21 mouse cellular contexts compared by ENCODE assay signal in the genomic region with DNA sequence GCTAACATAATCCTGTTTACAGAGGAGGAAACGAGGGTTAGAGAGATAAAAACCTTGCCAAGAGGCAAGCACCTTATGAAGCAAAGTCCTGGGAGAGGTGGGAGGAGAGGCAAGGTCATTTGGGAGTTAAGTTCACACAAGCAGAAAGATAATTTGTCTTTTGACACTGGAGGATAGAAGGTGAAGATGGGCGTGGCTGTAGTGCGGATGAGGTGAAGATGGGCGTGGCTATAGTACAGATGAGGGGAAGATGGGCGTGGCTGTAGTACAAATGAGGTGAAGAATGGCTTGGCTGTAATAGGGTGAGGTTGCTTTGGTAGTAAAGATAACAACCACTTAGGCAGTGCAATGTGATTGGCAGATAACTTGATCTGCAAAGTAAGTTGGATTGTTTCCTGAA. TPM values are rescaled to one million over a fixed set of nuclear protein-coding genes. Genes with fewer than 3 reads are reported as not detected.
DNase-seq lines count a peak whose midpoint lies in the region; ATAC-seq and TF ChIP-seq lines count a peak whose summit lies in the region.
"Had no signal": no experiment of that assay in that cellular context is flagged by ENCODE, and none has a peak within 500 bp of the region (broad histone marks: within the 10 kb centered on the region; RNA-seq: fewer than 3 reads in every experiment).

No protein-coding gene starts in this region.

- no peak for ATAC-seq in forebrain, embryonic 11.5 days (replicated peaks; ENCODE audit: low FRiP score)
- ATAC-seq in forebrain, embryonic 16.5 days, result no peak
- peak; percentile 67 for ATAC-seq in G1E (ENCODE audit: extremely low read depth, insufficient number of reproducible peaks, low FRiP score, poor library complexity, severe bottlenecking)
- peak; percentile 51; the same call in 1 of the 2 replicates for ATAC-seq in liver, embryonic 15.5 days (ENCODE audit: insufficient read depth)
- ATAC-seq in lung, postnatal 0 days, result no peak

- H3K36me3 ChIP-seq in forebrain, embryonic 11.5 days (ENCODE audit: control insufficient read depth, insufficient read depth, low read length), result peaks cover 5% of the 10 kb centered on the region; the same call in 1 of the 2 replicates
- H3K36me3 ChIP-seq in forebrain, embryonic 16.5 days (ENCODE audit: control insufficient read depth, insufficient read depth), result peaks cover 13% of the 10 kb centered on the region
- peaks cover 87% of the 10 kb centered on the region for H3K36me3 ChIP-seq in G1E (replicated peaks)
- peaks cover 55% of the 10 kb centered on the region for H3K36me3 ChIP-seq in liver, embryonic 15.5 days (replicated peaks)
- peaks cover 29% of the 10 kb centered on the region; the same call in 1 of the 2 replicates for H3K36me3 ChIP-seq in lung, postnatal 0 days (ENCODE audit: insufficient read depth, low read length)

- H3K4me2 ChIP-seq in forebrain, embryonic 11.5 days (ENCODE audit: low read depth, low read length, severe bottlenecking), result no peak overlapping the region
- H3K4me2 ChIP-seq in forebrain, embryonic 16.5 days (ENCODE audit: low read length), result no peak overlapping the region
- H3K4me2 ChIP-seq in liver, embryonic 15.5 days, result no peak overlapping the region
- no peak overlapping the region for H3K4me2 ChIP-seq in lung, postnatal 0 days (replicated peaks; ENCODE audit: low read depth, low read length)
- H3K4me2 ChIP-seq: embryonic facial prominence, embryonic 15.5 days; heart, embryonic 11.5 days; hindbrain, embryonic 12.5 days; limb, embryonic 13.5 days had no signal

- no peaks in the 10 kb centered on the region for H3K27me3 ChIP-seq in forebrain, embryonic 11.5 days (ENCODE audit: control insufficient read depth, insufficient read depth, low read length)
- no peaks in the 10 kb centered on the region for H3K27me3 ChIP-seq in forebrain, embryonic 16.5 days (replicated peaks; ENCODE audit: control insufficient read depth, insufficient read depth, low read length)
- no peaks in the 10 kb centered on the region for H3K27me3 ChIP-seq in G1E (ENCODE audit: insufficient read depth, low read length)
- H3K27me3 ChIP-seq in liver, embryonic 15.5 days, result no peaks in the 10 kb centered on the region
- no peaks in the 10 kb centered on the region for H3K27me3 ChIP-seq in lung, postnatal 0 days (replicated peaks; ENCODE audit: insufficient read depth, low read length)
- H3K27me3 ChIP-seq: embryonic facial prominence, embryonic 15.5 days; hindbrain, embryonic 12.5 days; limb, embryonic 13.5 days had no signal

- WGBS in forebrain, embryonic 11.5 days, result 89% methylated on average over 5 of the region's 5 CpGs
- 85% methylated on average over 5 of the region's 5 CpGs for WGBS in forebrain, embryonic 16.5 days
- 32% methylated on average over 5 of the region's 5 CpGs for WGBS in liver, embryonic 15.5 days (ENCODE audit: insufficient replicate concordance)
- 66% methylated on average over 5 of the region's 5 CpGs for WGBS in lung, postnatal 0 days

- H3K9ac ChIP-seq in forebrain, embryonic 11.5 days (ENCODE audit: low read length), result no peak overlapping the region
- no peak overlapping the region for H3K9ac ChIP-seq in forebrain, embryonic 16.5 days (replicated peaks; ENCODE audit: low read depth, low read length)
- no peak overlapping the region for H3K9ac ChIP-seq in liver, embryonic 15.5 days
- no peak overlapping the region for H3K9ac ChIP-seq in lung, postnatal 0 days (replicated peaks; ENCODE audit: low read depth)
- H3K9ac ChIP-seq: embryonic facial prominence, embryonic 15.5 days; hindbrain, embryonic 12.5 days; limb, embryonic 13.5 days had no signal

- no peak for TF ChIP-seq EP300 in lung, postnatal 0 days (IDR thresholded peaks at IDR 0.05)

- peak; percentile 9 for DNase-seq in forebrain, embryonic 11.5 days (ENCODE audit: low spot score)
- DNase-seq in G1E (ENCODE audit: low spot score), result no peak
- DNase-seq in induced T-regulatory cell, adult 2 months (ENCODE audit: low read depth), result peak; percentile 25
- DNase-seq in lung, postnatal 0 days (ENCODE audit: low spot score), result no peak
- no peak for DNase-seq in cerebellum, adult 11 months
- DNase-seq in lung, postnatal 4 days, result no peak
- DNase-seq: cerebellum, postnatal 25 days; gastrocnemius, postnatal 36 days; heart, postnatal 14 days; kidney, adult 11 months; midbrain, embryonic 14.5 days; spleen, adult 18-20 months; thymus, adult 2 months had no signal

- no peak overlapping the region for H3K4me3 ChIP-seq in forebrain, embryonic 11.5 days (ENCODE audit: low read depth, low read length)
- no peak overlapping the region for H3K4me3 ChIP-seq in forebrain, embryonic 16.5 days (replicated peaks; ENCODE audit: low read length)
- no peak overlapping the region for H3K4me3 ChIP-seq in G1E (ENCODE audit: low read depth, low read length)
- H3K4me3 ChIP-seq in liver, embryonic 15.5 days (replicated peaks), result no peak overlapping the region
- no peak overlapping the region for H3K4me3 ChIP-seq in lung, postnatal 0 days (ENCODE audit: low read depth, low read length)
- H3K4me3 ChIP-seq: embryonic facial prominence, embryonic 15.5 days; forebrain, embryonic 10.5 days; hindbrain, embryonic 12.5 days; limb, embryonic 13.5 days; myocyte had no signal

- no peak for TF ChIP-seq CTCF in G1E (IDR thresholded peaks at IDR 0.05; ENCODE audit: low read depth, low read length)
- TF ChIP-seq CTCF in lung, postnatal 0 days (IDR thresholded peaks at IDR 0.05), result no peak

- H3K9me3 ChIP-seq in forebrain, embryonic 11.5 days (ENCODE audit: control insufficient read depth, low read length), result no peaks in the 10 kb centered on the region
- H3K9me3 ChIP-seq in forebrain, embryonic 16.5 days (ENCODE audit: control insufficient read depth, low read length), result no peaks in the 10 kb centered on the region
- peaks cover 29% of the 10 kb centered on the region for H3K9me3 ChIP-seq in G1E (replicated peaks)
- H3K9me3 ChIP-seq in liver, embryonic 15.5 days (replicated peaks), result no peaks in the 10 kb centered on the region
- H3K9me3 ChIP-seq in lung, postnatal 0 days (ENCODE audit: low read length), result no peaks in the 10 kb centered on the region
- H3K9me3 ChIP-seq: embryonic facial prominence, embryonic 15.5 days; forebrain, embryonic 10.5 days; hindbrain, embryonic 12.5 days; limb, embryonic 13.5 days had no signal

- H3K4me1 ChIP-seq in forebrain, embryonic 11.5 days (replicated peaks; ENCODE audit: control insufficient read depth, insufficient read depth, low read length), result no peaks in the 10 kb centered on the region
- no peaks in the 10 kb centered on the region for H3K4me1 ChIP-seq in forebrain, embryonic 16.5 days (replicated peaks; ENCODE audit: control insufficient read depth, insufficient read depth, low read length)
- peaks cover 10% of the 10 kb centered on the region for H3K4me1 ChIP-seq in G1E (ENCODE audit: insufficient read depth, low read depth, low read length)
- peaks cover 8% of the 10 kb centered on the region; the same call in 1 of the 2 replicates for H3K4me1 ChIP-seq in liver, embryonic 15.5 days (replicated peaks)
- no peaks in the 10 kb centered on the region for H3K4me1 ChIP-seq in lung, postnatal 0 days (ENCODE audit: insufficient read depth, low read depth, low read length)
- H3K4me1 ChIP-seq: hindbrain, embryonic 12.5 days had no signal

- H3K27ac ChIP-seq in forebrain, embryonic 11.5 days (ENCODE audit: low read depth, low read length), result no peak overlapping the region
- no peak overlapping the region for H3K27ac ChIP-seq in forebrain, embryonic 16.5 days (ENCODE audit: low read length)
- no peak overlapping the region for H3K27ac ChIP-seq in liver, embryonic 15.5 days (replicated peaks)
- no peak overlapping the region for H3K27ac ChIP-seq in lung, postnatal 0 days (ENCODE audit: low read length)
- H3K27ac ChIP-seq: embryonic facial prominence, embryonic 15.5 days; forebrain, embryonic 10.5 days; hindbrain, embryonic 12.5 days; limb, embryonic 13.5 days had no signal

RNA-seq across cellular contexts. Expression of a gene that starts 18.5 kb away (rescaled TPM):
- 126 and 130 TPM in 2 replicates for polyA plus RNA-seq in forebrain, embryonic 11.5 days (2014; fragmentation: Nextera tagmentation; extraction: Ambion mirVana)
- polyA plus RNA-seq in forebrain, embryonic 16.5 days (2015; fragmentation: Nextera tagmentation; extraction: Ambion mirVana), result 158 and 162 TPM in 2 replicates
- total RNA-seq in G1E (2014; fragmentation: Nextera tagmentation) (25.5 and 33.2 TPM in 2 replicates), G1E (2017) (45.8 and 49.7 TPM in 2 replicates)
- 17.0 and 17.6 TPM in 2 replicates for polyA plus RNA-seq in G1E (2012)
- 36.0 and 37.4 TPM in 2 replicates for polyA plus RNA-seq in liver, embryonic 15.5 days (2015; fragmentation: Nextera tagmentation; extraction: Ambion mirVana)
- 60.6 and 63.3 TPM in 2 replicates for polyA plus RNA-seq in lung, postnatal 0 days (2015; fragmentation: Nextera tagmentation; extraction: Ambion mirVana)

RNA-seq across cellular contexts. Expression of a gene that starts 22.7 kb away (rescaled TPM):
- 1.0 and 1.3 TPM in 2 replicates for polyA plus RNA-seq in forebrain, embryonic 11.5 days (2014; fragmentation: Nextera tagmentation; extraction: Ambion mirVana)
- polyA plus RNA-seq in forebrain, embryonic 16.5 days (2015; fragmentation: Nextera tagmentation; extraction: Ambion mirVana), result 1.0 and 1.1 TPM in 2 replicates
- total RNA-seq in G1E (2014; fragmentation: Nextera tagmentation) (not detected in 2 replicates), G1E (2017) (not detected in 2 replicates)
- polyA plus RNA-seq in G1E (2012), result not detected in 2 replicates
- 0.26 and 0.30 TPM in 2 replicates for polyA plus RNA-seq in liver, embryonic 15.5 days (2015; fragmentation: Nextera tagmentation; extraction: Ambion mirVana)
- polyA plus RNA-seq in lung, postnatal 0 days (2015; fragmentation: Nextera tagmentation; extraction: Ambion mirVana), result 0.97 and 1.0 TPM in 2 replicates

Comparison
In these comparisons a context has a peak if more than half of its experiments do, and no peak if none do; other contexts are left out.
1. ATAC-seq: peak in G1E (single experiment) and liver, embryonic 15.5 days (single experiment); none in forebrain, embryonic 11.5 days (single experiment), forebrain, embryonic 16.5 days (single experiment) and lung, postnatal 0 days (single experiment).
2. DNase-seq: peak in forebrain, embryonic 11.5 days (single experiment) and induced T-regulatory cell, adult 2 months (single experiment); none in G1E (single experiment), lung, postnatal 0 days (single experiment), cerebellum, adult 11 months (single experiment) and lung, postnatal 4 days (0 of 2).